Mouse (Mus musculus) limb, embryonic 13.5 days (tissue): ENCODE measurements around the gene Stk11. TPM values are rescaled to one million over a fixed set of nuclear protein-coding genes. Genes with fewer than 3 reads are reported as not detected.

ENCODE experiments used
- ATAC-seq: fragments of 200-750 bp; cut with Nextera tagmentation; 2 replicates; pipeline ENCODE4 v1.8.0; 2017; ENCODE audit warnings: low read depth, moderate number of reproducible peaks, moderate TSS enrichment; ENCODE audit not compliant: low FRiP score
- H3K27ac ChIP-seq: fragments of 300-500 bp; sonication (generic); 2 replicates; pipeline ENCODE4 v1.5.1; 2015; ENCODE audit warnings: inconsistent platforms, mild to moderate bottlenecking, moderate library complexity
- H3K27me3 ChIP-seq: fragments of 300-500 bp; sonication (generic); 2 replicates; pipeline ENCODE4 v1.6.1; 2015; ENCODE audit warnings: mild to moderate bottlenecking, inconsistent platforms
- H3K36me3 ChIP-seq: fragments of 300-500 bp; sonication (generic); 2 replicates; pipeline ENCODE4 v1.6.1; 2015; ENCODE audit warnings: inconsistent platforms, mild to moderate bottlenecking, moderate library complexity
- H3K4me1 ChIP-seq: fragments of 300-500 bp; sonication (generic); 2 replicates; pipeline ENCODE4 v1.6.1; 2015; ENCODE audit warnings: inconsistent platforms
- H3K4me2 ChIP-seq: fragments of 300-500 bp; sonication (generic); replicated peaks from 2 replicates; pipeline ENCODE4 v1.6.1; 2015; ENCODE audit warnings: inconsistent platforms, mild to moderate bottlenecking, moderate library complexity
- H3K4me3 ChIP-seq: fragments of 300-500 bp; sonication (generic); 2 replicates; pipeline ENCODE4 v1.5.1; 2015; ENCODE audit warnings: moderate library complexity, mild to moderate bottlenecking, inconsistent platforms
- H3K9ac ChIP-seq: fragments of 300-500 bp; sonication (generic); 2 replicates; pipeline ENCODE4 v1.6.1; 2015; ENCODE audit warnings: mild to moderate bottlenecking, inconsistent platforms
- H3K9me3 ChIP-seq: fragments of 300-500 bp; sonication (generic); 2 replicates; pipeline ENCODE4 v1.6.1; 2016; ENCODE audit warnings: inconsistent platforms
- WGBS: fragments of 180-500 bp; shearing (Covaris S2); methylation state at CpG from one replicate; pipeline ENCODE4 v1.1.7; 2015; 5-methylcytosine and 5-hydroxymethylcytosine counted together
- polyA plus RNA-seq: library from polyadenylated mRNA; unstranded; fragments of >200 nt; fragmentation: Nextera tagmentation; extraction: Ambion mirVana; gene quantifications from 2 replicates; pipeline ENCODE4 v1.2.1, GENCODE M21; 2015

Stk11 gene
- polyA plus RNA-seq, 1 experiment from 2014 or later, result 17.4 TPM

- H3K4me2 ChIP-seq, result peak within 1 kb of the TSS; percentile 65
- peak; percentile 45 for ATAC-seq
- H3K27me3 ChIP-seq, result no peaks in the 10 kb centered on the region
- 1% methylated on average over 38 of the region's 42 CpGs for WGBS
- H3K9ac ChIP-seq, result peak within 1 kb of the TSS; percentile 92
- H3K4me1 ChIP-seq, result peaks cover 57% of the 10 kb centered on the region
- peak within 1 kb of the TSS; percentile 100 for H3K27ac ChIP-seq
- peak within 1 kb of the TSS; percentile 98 for H3K4me3 ChIP-seq
- peaks cover 62% of the 10 kb centered on the region for H3K36me3 ChIP-seq
- H3K9me3 ChIP-seq, result no peaks in the 10 kb centered on the region
Observed at GRCm38 (mm10) chr10:80147719-80148601, 32.4 kb downstream of the Stk11 start, which contains the start of gene Midn. Midn (plus strand) TSS chr10:80148272.

DNA sequence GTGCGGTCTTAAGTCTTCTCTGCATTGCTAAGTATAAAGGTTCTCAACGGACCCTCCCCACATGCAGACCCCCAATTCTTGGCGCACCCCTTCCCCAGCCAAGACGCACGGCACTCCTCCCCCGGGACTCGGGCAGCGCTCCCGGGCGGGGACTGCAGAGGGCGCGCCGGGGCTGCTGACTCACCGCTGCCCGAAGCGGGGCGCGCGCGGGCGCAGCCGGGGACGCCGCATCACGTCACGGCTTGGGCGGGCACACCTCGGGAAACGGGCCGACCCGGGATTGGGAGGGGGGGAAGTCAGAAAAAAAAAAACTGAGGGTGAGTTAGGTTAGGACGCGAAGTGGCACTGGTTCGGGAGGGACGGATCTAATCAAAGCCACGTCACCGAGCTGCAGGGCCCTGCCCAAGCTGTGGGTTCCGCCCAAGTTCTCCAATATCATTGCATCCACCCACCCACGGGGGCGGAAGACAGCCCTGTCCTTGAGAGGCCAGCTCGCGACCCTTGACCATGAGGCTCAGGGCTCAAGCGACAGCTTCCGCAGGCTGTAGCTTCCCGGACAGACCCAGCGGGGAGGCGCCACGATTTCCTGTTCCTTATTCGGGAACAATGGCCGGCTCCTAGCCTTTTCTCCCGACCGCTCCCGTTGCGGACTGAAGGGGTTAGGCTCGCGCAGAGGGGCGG, 33.1 kb downstream of the Stk11 start:
- H3K36me3 ChIP-seq, result peaks cover 65% of the 10 kb centered on the region

GRCm38 (mm10) chr10:80149291-80150225, 34.0 kb downstream of the Stk11 start:
- H3K36me3 ChIP-seq, result peaks cover 65% of the 10 kb centered on the region
- ATAC-seq, result peak; percentile 85

More for the DNA sequence above, 33.1 kb downstream of the Stk11 start:
- Histone ChIP-seq H3K4me1 (peaks cover 57% of the 10 kb centered on the region), H3K9me3 (no peaks in the 10 kb centered on the region), H3K27me3 (no peaks in the 10 kb centered on the region), H3K4me3 (peak overlapping the region; percentile 98), H3K4me2 (peak overlapping the region; percentile 65), H3K27ac (peak overlapping the region; percentile 100), H3K9ac (peak overlapping the region; percentile 92)
- ATAC-seq, result peak; percentile 26
- under 1% methylated on average over 57 of the region's 57 CpGs for WGBS

DNA sequence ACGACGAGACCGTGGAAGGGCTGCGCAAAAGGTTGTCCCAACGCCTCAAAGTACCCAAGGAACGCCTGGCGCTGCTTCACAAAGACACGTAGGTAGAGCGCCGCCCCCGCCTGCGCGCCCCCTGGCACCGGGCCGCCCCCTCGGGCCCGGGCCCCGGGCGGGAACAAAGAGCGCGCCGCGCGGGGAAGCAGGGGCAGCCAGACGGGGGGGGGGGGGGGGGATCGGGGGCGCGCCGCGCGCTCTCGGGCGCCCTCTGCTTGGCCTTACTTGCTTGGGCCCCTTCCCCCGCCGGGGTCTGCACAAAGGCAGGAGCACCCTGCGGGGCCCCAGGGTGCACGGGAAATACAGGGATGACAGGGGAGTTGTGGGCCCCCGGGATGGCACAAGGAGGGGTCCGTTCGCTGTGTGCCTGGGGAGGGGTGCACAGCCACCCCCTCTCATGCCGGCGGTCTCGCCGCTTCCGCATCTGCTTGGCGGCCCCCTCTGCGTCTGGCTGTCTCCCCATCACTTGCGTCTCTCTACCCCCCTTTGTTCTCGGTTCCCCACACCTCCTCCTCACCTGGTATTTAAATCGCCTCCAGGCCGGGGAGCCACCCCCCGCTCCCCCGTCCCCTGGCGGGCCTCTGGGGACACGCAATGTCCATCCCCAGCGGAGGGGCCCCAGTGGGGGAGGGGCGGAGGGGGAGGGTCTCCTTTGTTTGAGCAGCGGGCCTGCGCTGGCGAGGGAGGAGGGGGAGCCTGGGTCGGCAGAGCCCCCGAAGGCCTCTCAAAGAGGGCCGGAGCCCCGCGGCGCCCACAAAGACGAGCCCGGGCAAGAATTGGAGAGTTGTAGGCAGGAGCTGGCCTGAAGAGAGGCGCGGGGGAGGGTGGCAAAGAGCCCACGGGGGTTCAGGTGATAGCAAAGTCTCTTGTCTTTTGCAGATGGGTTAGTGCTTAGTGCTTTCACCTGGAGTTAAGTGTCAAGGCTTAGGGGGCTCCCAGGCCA, 34.9 kb downstream of the Stk11 start:
- Histone ChIP-seq H3K9me3 (no peaks in the 10 kb centered on the region), H3K4me2 (peak overlapping the region; percentile 93), H3K27me3 (no peaks in the 10 kb centered on the region), H3K4me1 (peaks cover 67% of the 10 kb centered on the region), H3K9ac (peak overlapping the region; percentile 100), H3K27ac (peak overlapping the region; percentile 100), H3K4me3 (peak overlapping the region; percentile 98), H3K36me3 (peaks cover 65% of the 10 kb centered on the region)
- 1% methylated on average over 50 of the region's 71 CpGs for WGBS
- ATAC-seq, result no peak

More at GRCm38 (mm10) chr10:80149291-80150225, 34.0 kb downstream of the Stk11 start:
- Histone ChIP-seq H3K27me3 (no peaks in the 10 kb centered on the region), H3K27ac (peak overlapping the region; percentile 100), H3K4me3 (peak overlapping the region; percentile 98), H3K9me3 (no peaks in the 10 kb centered on the region), H3K9ac (peak overlapping the region; percentile 100), H3K4me1 (peaks cover 63% of the 10 kb centered on the region), H3K4me2 (peak overlapping the region; percentile 93)
- under 1% methylated on average over 79 of the region's 88 CpGs for WGBS

DNA sequence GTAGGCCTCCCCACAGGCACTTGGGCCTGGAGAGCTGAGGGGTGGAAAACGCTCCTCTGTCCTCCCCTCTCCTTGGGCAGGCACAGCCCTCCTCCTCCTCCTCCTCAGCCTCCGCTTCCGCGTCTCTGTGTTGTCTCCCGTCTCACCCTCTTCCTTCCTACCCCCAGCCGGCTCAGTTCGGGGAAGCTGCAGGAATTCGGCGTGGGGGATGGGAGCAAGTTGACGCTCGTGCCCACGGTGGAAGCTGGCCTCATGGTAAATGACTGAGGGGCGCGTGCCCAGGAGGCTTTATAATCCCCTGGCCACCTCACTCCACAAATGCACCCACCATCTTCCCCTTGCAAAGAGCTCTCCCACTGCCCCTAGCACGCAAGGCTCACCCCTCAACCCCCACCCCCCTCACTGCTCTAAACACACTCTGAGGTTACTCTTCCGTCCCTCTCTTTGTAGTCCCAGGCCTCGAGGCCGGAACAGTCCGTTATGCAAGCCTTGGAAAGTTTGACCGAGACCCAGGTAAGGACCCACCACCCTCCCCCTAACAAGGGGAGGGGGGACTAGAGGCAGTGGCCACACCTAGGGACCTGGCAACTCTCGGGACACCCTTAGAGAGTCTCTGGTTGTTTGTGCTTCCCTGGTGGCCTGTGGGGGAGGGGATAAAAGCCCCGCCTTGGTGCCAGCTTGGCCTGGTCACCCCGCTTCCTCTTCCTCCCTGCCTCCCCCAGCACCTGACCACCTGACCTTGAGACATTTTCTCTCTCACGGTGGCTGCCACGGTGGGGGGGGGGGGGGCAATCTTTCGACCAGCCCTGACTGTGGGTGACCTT, 35.8 kb downstream of the Stk11 start:
- peak overlapping the region; percentile 98 for H3K4me3 ChIP-seq
- H3K36me3 ChIP-seq, result peaks cover 65% of the 10 kb centered on the region
- H3K4me1 ChIP-seq, result peaks cover 67% of the 10 kb centered on the region
- H3K27me3 ChIP-seq, result no peaks in the 10 kb centered on the region
- ATAC-seq, result no peak
- H3K4me2 ChIP-seq, result peak overlapping the region; percentile 93
- peak overlapping the region; percentile 100 for H3K9ac ChIP-seq
- H3K9me3 ChIP-seq, result no peaks in the 10 kb centered on the region
- H3K27ac ChIP-seq, result peak overlapping the region; percentile 100
- WGBS, result under 1% methylated on average over 26 of the region's 26 CpGs

DNA sequence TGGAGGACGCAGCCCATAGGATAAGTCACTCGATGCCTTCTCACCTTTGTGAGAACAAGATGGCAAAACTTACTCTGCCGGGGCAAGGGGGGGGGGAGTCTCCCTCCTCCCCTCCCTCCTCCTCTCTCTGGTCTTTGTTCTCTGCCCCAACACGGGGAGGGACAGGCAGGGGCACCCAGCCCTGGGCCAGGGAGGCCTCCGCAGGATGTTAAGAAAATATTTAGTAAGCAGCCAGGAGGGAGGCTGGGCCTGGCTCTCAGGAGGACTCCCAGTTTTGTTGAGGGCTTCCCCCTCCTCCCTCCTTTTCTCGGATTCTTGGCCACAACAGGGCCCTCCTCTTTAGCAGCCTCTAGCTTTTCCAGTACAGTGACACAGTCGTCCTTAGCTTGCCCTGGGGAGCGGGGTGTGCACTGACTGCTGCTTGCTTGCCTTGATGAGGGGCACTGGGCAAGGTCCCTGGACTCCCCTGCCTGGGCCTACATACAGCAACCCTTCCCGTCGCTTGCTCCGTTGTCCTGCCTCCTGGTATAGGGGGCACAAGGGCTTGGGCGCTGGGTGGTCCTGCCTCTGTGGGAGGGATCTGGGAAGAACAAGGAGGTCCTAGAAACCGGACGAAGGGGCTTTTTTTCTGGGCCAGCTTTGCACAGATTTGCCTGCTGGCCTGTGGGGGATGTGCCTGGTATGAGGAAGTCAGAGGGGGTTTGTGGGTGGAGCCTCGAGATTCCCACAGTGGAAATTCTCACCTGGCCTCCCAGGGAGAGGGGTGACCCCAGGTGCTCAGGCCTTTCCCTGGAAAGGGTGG, 36.7 kb downstream of the Stk11 start:
- no peak for ATAC-seq
- WGBS, result 5% methylated on average over 15 of the region's 15 CpGs
- Histone ChIP-seq H3K4me1 (peaks cover 67% of the 10 kb centered on the region), H3K36me3 (peaks cover 68% of the 10 kb centered on the region), H3K27ac (peak overlapping the region; percentile 100), H3K4me2 (peak overlapping the region; percentile 93), H3K4me3 (peak overlapping the region; percentile 98), H3K27me3 (no peaks in the 10 kb centered on the region), H3K9me3 (no peaks in the 10 kb centered on the region), H3K9ac (peak overlapping the region; percentile 100)

GRCm38 (mm10) chr10:80152873-80153260, 37.3 kb downstream of the Stk11 start:
- 46% methylated on average over 3 of the region's 3 CpGs for WGBS
- Histone ChIP-seq H3K9me3 (no peaks in the 10 kb centered on the region), H3K4me3 (peak overlapping the region; percentile 98), H3K9ac (peak overlapping the region; percentile 100), H3K36me3 (peaks cover 72% of the 10 kb centered on the region), H3K4me2 (peak overlapping the region; percentile 93), H3K27me3 (no peaks in the 10 kb centered on the region), H3K4me1 (peaks cover 67% of the 10 kb centered on the region), H3K27ac (peak overlapping the region; percentile 100)
- ATAC-seq, result no peak

GRCm38 (mm10) chr10:80153713-80154112, 38.1 kb downstream of the Stk11 start:
- H3K4me1 ChIP-seq, result peaks cover 73% of the 10 kb centered on the region

DNA sequence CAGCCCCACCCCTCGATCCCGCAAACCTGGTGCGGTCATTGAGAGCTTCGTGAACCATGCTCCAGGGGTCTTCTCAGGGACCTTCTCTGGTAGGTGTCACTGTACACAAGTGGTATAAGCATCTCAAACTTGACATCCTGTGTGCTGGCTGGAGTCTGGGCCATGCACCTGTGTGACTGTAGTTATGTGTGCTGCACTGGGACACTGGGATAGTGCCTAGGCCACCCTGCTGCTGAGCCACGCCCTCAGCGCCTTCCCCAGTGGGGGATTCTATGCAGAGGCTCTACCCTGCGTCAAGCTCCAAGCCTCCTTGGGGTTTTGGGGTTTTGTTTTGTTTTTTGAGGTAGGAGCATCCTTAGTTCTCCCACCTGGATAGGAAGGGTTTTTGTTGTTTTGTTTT, 38.8 kb downstream of the Stk11 start:
- ATAC-seq, result no peak
- Histone ChIP-seq H3K36me3 (peaks cover 72% of the 10 kb centered on the region), H3K4me1 (peaks cover 80% of the 10 kb centered on the region), H3K27ac (no peak overlapping the region), H3K27me3 (no peaks in the 10 kb centered on the region), H3K9me3 (no peaks in the 10 kb centered on the region), H3K4me3 (0 out of 2 replicates have a peak overlapping the region, but pooled peaks have one; percentile 98), H3K9ac (peak overlapping the region; percentile 1), H3K4me2 (peak overlapping the region; percentile 93; the same call in 1 of the 2 replicates)
- 87% methylated on average over 7 of the region's 7 CpGs for WGBS

More at GRCm38 (mm10) chr10:80153713-80154112, 38.1 kb downstream of the Stk11 start:
- no peaks in the 10 kb centered on the region for H3K9me3 ChIP-seq
- H3K4me2 ChIP-seq, result peak overlapping the region; percentile 93
- 0 out of 2 replicates have a peak overlapping the region, but pooled peaks have one; percentile 100 for H3K27ac ChIP-seq
- no peak for ATAC-seq
- peak overlapping the region; percentile 100 for H3K9ac ChIP-seq
- H3K27me3 ChIP-seq, result no peaks in the 10 kb centered on the region
- H3K4me3 ChIP-seq, result peak overlapping the region; percentile 98; the same call in 1 of the 2 replicates
- H3K36me3 ChIP-seq, result peaks cover 72% of the 10 kb centered on the region
- WGBS, result 87% methylated on average over 19 of the region's 19 CpGs
